Mouse (Mus musculus) hindlimb bud, embryonic 11.5 days (tissue): ENCODE measurements at regions not wholly inside any gene's neighbourhood (a gene's known extent, or its start where the extent isn't known, plus 50 kb on each side); places are given as distances from the start of the nearest gene placed in this dataset.
"Not testable (repeated sequence)": the region's sequence is repeated elsewhere in the genome, so short reads cannot be mapped to it uniquely, and the experiment has no call there.

ENCODE experiments used
- DNase-seq: peaks from one replicate; pipeline ENCODE4 v3.0.0-alpha.2; 2012; ENCODE audit warnings: low read depth, low spot score; ENCODE audit errors: extremely low spot score

GRCm38 (mm10) chr5:118483001-118483400 is 77.5 kb upstream of the Med13l start:
- DNase-seq = no peak

GRCm38 (mm10) chr5:118483532-118483931 is 76.9 kb upstream of the Med13l start:
- no peak for DNase-seq

DNA sequence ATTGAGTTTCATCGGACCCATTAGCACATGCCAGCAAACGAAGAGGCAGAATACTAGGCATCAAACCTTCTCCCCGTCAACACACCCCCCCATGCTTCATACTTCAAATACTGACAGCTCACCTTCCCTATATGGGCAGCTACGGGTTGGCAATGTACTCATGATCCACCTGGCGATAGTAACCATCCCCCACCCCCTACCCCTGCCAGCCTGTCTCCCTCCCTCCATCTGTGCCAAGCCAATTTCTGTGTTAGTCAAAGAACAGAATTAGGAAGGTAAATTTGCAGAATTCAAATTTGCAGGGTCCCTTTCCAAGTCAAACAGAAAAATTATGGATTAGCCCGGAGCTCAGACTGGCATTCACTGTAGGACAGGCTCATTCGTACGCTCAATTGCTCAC is 75.3 kb upstream of the Med13l start:
- DNase-seq = no peak

- DNase-seq = not testable (repeated sequence)
Measured at GRCm38 (mm10) chr5:118492522-118492921, 68.0 kb upstream of the Med13l start.

DNA sequence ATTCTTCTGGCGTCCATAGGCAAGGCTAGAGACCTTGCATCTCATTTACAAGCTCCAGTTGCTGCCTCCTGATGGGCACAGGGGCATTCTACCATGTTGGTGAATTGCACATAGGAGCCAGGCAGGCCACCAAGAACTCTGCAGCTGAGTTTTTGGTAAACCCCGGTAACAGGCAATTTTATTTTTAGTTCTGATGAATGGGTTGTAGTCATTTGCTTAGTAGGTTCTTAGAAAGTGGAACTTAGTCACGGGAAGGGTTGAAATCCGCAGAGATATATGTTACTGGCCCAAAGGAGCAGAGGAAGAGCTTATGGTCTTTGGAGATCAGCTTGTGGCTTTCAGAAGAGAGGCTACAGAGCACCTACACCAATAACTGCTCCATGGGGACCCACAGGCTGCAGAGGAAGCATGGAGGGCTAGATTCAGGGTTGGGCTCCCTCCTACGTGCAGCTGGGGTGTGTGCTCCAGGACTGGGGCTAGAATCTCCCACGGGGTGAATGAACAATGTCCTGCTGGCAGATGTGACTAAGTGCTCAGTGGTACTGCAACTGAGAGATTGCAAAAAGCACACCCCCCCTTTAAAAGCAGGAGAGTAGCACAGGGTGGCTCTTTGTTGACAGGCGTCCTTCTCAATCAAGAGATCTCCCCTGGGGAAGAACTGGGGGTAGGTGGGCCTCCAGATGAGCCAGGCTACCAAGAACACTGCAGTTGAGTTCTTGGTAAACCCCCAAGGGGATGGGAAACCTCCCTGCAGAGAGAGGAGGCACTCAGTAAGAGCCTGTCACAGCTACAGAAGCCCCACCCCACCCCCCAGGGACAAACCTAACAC is 65.6 kb upstream of the Med13l start:
- no peak for DNase-seq

DNA sequence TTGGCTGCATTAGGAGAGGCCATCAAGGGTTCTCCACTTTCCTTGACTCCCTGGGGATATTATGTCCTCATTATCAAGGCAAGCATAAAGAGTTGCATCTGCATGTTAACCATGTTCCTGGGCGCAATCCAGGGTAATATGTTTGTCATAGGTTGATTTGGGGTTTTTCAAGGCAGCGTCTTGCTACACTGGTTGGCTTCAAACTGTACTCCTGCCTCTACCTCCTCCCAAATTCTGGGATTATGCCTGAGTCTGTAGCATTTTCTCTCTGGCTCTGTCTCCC is 65.1 kb upstream of the Med13l start:
- no peak for DNase-seq

- DNase-seq = no peak
Measured at GRCm38 (mm10) chr5:118501624-118502023, 58.9 kb upstream of the Med13l start.

- no peak for DNase-seq
Measured at GRCm38 (mm10) chr5:118502991-118503390, 57.5 kb upstream of the Med13l start.

DNA sequence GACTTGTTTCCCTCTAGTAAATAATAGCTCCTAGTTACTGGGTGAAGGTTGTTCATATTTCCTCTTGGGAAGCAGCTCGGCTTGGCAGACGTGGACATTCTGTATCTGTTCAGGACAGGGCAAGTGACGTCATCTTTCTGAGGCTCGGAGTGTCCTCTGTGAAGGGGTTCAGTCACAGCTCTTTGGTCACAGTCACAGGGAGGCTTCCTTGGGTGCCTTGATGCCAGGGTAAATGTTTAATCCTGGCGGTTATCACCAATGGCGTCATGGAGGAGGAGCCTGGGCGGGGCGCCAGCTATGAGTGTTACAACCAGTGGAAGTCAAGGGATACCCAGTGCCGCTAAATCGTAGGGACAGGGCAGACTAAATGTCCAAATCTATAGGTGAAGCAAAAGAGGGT is 56.3 kb upstream of the Med13l start:
- DNase-seq = no peak

- DNase-seq = no peak
Measured at GRCm38 (mm10) chr5:118504926-118505325, 55.6 kb upstream of the Med13l start.

GRCm38 (mm10) chr5:118509871-118510270 is 50.6 kb upstream of the Med13l start:
- no peak for DNase-seq
